Mouse (Mus musculus): ENCODE measurements at regions not wholly inside any gene's neighbourhood (a gene's known extent, or its start where the extent isn't known, plus 50 kb on each side); places are given as distances from the start of the nearest gene placed in this dataset.

GRCm38 (mm10) chr17:80891656-80892055 is 52.8 kb upstream of the Tmem178 start:
- no peak overlapping the region for H3K27ac ChIP-seq

GRCm38 (mm10) chr17:80889095-80889494 is 55.3 kb upstream of the Tmem178 start:
- no peaks in the 10 kb centered on the region for H3K27me3 ChIP-seq
- 97% methylated on average over 4 of the region's 4 CpGs for WGBS
- ATAC-seq (ENCODE audit: low FRiP score, low read depth): no peak
- no peak overlapping the region for H3K9ac ChIP-seq
- no peaks in the 10 kb centered on the region for H3K9me3 ChIP-seq
- H3K4me3 ChIP-seq: no peak overlapping the region
- H3K36me3 ChIP-seq: no peaks in the 10 kb centered on the region
- H3K4me1 ChIP-seq: peaks cover 38% of the 10 kb centered on the region
- H3K4me2 ChIP-seq (replicated peaks): no peak overlapping the region
- no peak overlapping the region for H3K27ac ChIP-seq

More at GRCm38 (mm10) chr17:80891656-80892055, 52.8 kb upstream of the Tmem178 start:
- no peaks in the 10 kb centered on the region for H3K27me3 ChIP-seq
- no peak for ATAC-seq (ENCODE audit: low FRiP score, low read depth)
- H3K9me3 ChIP-seq: no peaks in the 10 kb centered on the region
- no peaks in the 10 kb centered on the region for H3K36me3 ChIP-seq
- 53% methylated on average over 5 of the region's 5 CpGs for WGBS
- H3K4me2 ChIP-seq (replicated peaks): no peak overlapping the region
- H3K4me3 ChIP-seq: no peak overlapping the region
- no peak overlapping the region for H3K9ac ChIP-seq
- peaks cover 20% of the 10 kb centered on the region for H3K4me1 ChIP-seq

GRCm38 (mm10) chr17:80887749-80888119 is 56.7 kb upstream of the Tmem178 start:
- Histone ChIP-seq H3K9me3 (no peaks in the 10 kb centered on the region), H3K27ac (peak overlapping the region; percentile 86), H3K27me3 (no peaks in the 10 kb centered on the region), H3K36me3 (no peaks in the 10 kb centered on the region), H3K4me1 (peaks cover 38% of the 10 kb centered on the region), H3K4me3 (peak overlapping the region; percentile 18), H3K9ac (no peak overlapping the region), H3K4me2 (replicated peaks) (peak overlapping the region; percentile 53)
- WGBS: 3% methylated on average over 8 of the region's 8 CpGs
- peak; percentile 60; the same call in 1 of the 2 replicates for ATAC-seq (ENCODE audit: low FRiP score, low read depth)

- H3K9me3 ChIP-seq: no peaks in the 10 kb centered on the region
- peak overlapping the region; percentile 18 for H3K4me3 ChIP-seq
- no peaks in the 10 kb centered on the region for H3K27me3 ChIP-seq
- H3K27ac ChIP-seq: peak overlapping the region; percentile 86
- peaks cover 38% of the 10 kb centered on the region for H3K4me1 ChIP-seq
- peak; percentile 77 for ATAC-seq (ENCODE audit: low FRiP score, low read depth)
- 5% methylated on average over 18 of the region's 18 CpGs for whole genome bisulfite sequencing
- no peak overlapping the region for H3K9ac ChIP-seq
- H3K36me3 ChIP-seq: no peaks in the 10 kb centered on the region
- H3K4me2 ChIP-seq (replicated peaks): peak overlapping the region; percentile 53
Measured at GRCm38 (mm10) chr17:80887021-80887748, 57.2 kb upstream of the Tmem178 start.

GRCm38 (mm10) chr17:80886211-80886701 is 58.2 kb upstream of the Tmem178 start:
- 41% methylated on average over 3 of the region's 3 CpGs for WGBS
- no peak for ATAC-seq (ENCODE audit: low FRiP score, low read depth)
- Histone ChIP-seq H3K4me2 (replicated peaks) (no peak overlapping the region), H3K4me1 (peaks cover 38% of the 10 kb centered on the region), H3K27ac (peak overlapping the region; percentile 81), H3K9me3 (no peaks in the 10 kb centered on the region), H3K4me3 (no peak overlapping the region), H3K9ac (no peak overlapping the region), H3K27me3 (no peaks in the 10 kb centered on the region), H3K36me3 (no peaks in the 10 kb centered on the region)

GRCm38 (mm10) chr17:80885706-80886105 is 58.7 kb upstream of the Tmem178 start:
- Histone ChIP-seq H3K4me2 (replicated peaks) (no peak overlapping the region), H3K27ac (peak overlapping the region; percentile 58; the same call in 1 of the 2 replicates), H3K9me3 (no peaks in the 10 kb centered on the region), H3K9ac (no peak overlapping the region), H3K4me1 (peaks cover 41% of the 10 kb centered on the region), H3K27me3 (no peaks in the 10 kb centered on the region), H3K36me3 (no peaks in the 10 kb centered on the region), H3K4me3 (no peak overlapping the region)
- 77% methylated on average over 9 of the region's 9 CpGs for WGBS
- no peak for ATAC-seq (ENCODE audit: low FRiP score, low read depth)

GRCm38 (mm10) chr17:80884886-80885285 is 59.5 kb upstream of the Tmem178 start:
- Histone ChIP-seq H3K4me2 (replicated peaks) (no peak overlapping the region), H3K4me3 (no peak overlapping the region), H3K4me1 (peaks cover 45% of the 10 kb centered on the region), H3K27me3 (no peaks in the 10 kb centered on the region), H3K9ac (no peak overlapping the region), H3K27ac (0 out of 2 replicates have a peak overlapping the region, but pooled peaks have one; percentile 58), H3K9me3 (no peaks in the 10 kb centered on the region), H3K36me3 (no peaks in the 10 kb centered on the region)
- 58% methylated on average over 2 of the region's 2 CpGs for WGBS
- ATAC-seq (ENCODE audit: low FRiP score, low read depth): no peak

GRCm38 (mm10) chr17:80882476-80882875 is 62.0 kb upstream of the Tmem178 start:
- Histone ChIP-seq H3K27me3 (no peaks in the 10 kb centered on the region), H3K27ac (no peak overlapping the region), H3K9ac (no peak overlapping the region), H3K9me3 (no peaks in the 10 kb centered on the region), H3K36me3 (no peaks in the 10 kb centered on the region), H3K4me3 (no peak overlapping the region), H3K4me2 (replicated peaks) (no peak overlapping the region), H3K4me1 (peaks cover 33% of the 10 kb centered on the region)
- no peak for ATAC-seq (ENCODE audit: low FRiP score, low read depth)
- WGBS: 92% methylated on average over 3 of the region's 3 CpGs

- Histone ChIP-seq H3K27me3 (no peaks in the 10 kb centered on the region), H3K9ac (no peak overlapping the region), H3K4me3 (no peak overlapping the region), H3K4me2 (replicated peaks) (no peak overlapping the region), H3K36me3 (no peaks in the 10 kb centered on the region), H3K4me1 (peaks cover 13% of the 10 kb centered on the region; the same call in 1 of the 2 replicates), H3K9me3 (no peaks in the 10 kb centered on the region), H3K27ac (no peak overlapping the region)
- WGBS: 56% methylated on average over 4 of the region's 4 CpGs
- ATAC-seq (ENCODE audit: low FRiP score, low read depth): no peak
Measured at GRCm38 (mm10) chr17:80880325-80880724, 64.1 kb upstream of the Tmem178 start.

- H3K27me3 ChIP-seq: no peaks in the 10 kb centered on the region
- H3K27ac ChIP-seq: no peak overlapping the region
- ATAC-seq (ENCODE audit: low FRiP score, low read depth): no peak
- H3K36me3 ChIP-seq: no peaks in the 10 kb centered on the region
- WGBS: 41% methylated on average over 7 of the region's 7 CpGs
- no peak overlapping the region for H3K4me3 ChIP-seq
- H3K9ac ChIP-seq: no peak overlapping the region
- H3K4me1 ChIP-seq: 0 out of 2 replicates have a peak, but pooled peaks cover 3% of the 10 kb centered on the region
- no peak overlapping the region for H3K4me2 ChIP-seq (replicated peaks)
- no peaks in the 10 kb centered on the region for H3K9me3 ChIP-seq
Measured at GRCm38 (mm10) chr17:80875352-80876044, 68.9 kb upstream of the Tmem178 start.

GRCm38 (mm10) chr17:80870965-80871364 is 73.5 kb upstream of the Tmem178 start:
- no peak for ATAC-seq (ENCODE audit: low FRiP score, low read depth)
- H3K36me3 ChIP-seq: no peaks in the 10 kb centered on the region
- no peak overlapping the region for H3K27ac ChIP-seq
- no peaks in the 10 kb centered on the region for H3K4me1 ChIP-seq
- no peaks in the 10 kb centered on the region for H3K27me3 ChIP-seq
- no peak overlapping the region for H3K4me2 ChIP-seq (replicated peaks)
- no peak overlapping the region for H3K4me3 ChIP-seq
- 75% methylated on average over 4 of the region's 4 CpGs for WGBS
- no peak overlapping the region for H3K9ac ChIP-seq
- H3K9me3 ChIP-seq: no peaks in the 10 kb centered on the region

- Histone ChIP-seq H3K4me1 (no peaks in the 10 kb centered on the region), H3K36me3 (no peaks in the 10 kb centered on the region), H3K4me2 (replicated peaks) (no peak overlapping the region), H3K27ac (no peak overlapping the region), H3K9ac (no peak overlapping the region), H3K27me3 (no peaks in the 10 kb centered on the region), H3K4me3 (no peak overlapping the region), H3K9me3 (no peaks in the 10 kb centered on the region)
- 72% methylated on average over 8 of the region's 8 CpGs for WGBS
- ATAC-seq (ENCODE audit: low FRiP score, low read depth): no peak
Measured at GRCm38 (mm10) chr17:80862338-80862737, 82.1 kb upstream of the Tmem178 start.

Measured in limb, embryonic 13.5 days (tissue).